Mouse (Mus musculus): ENCODE measurements around the gene 9530003J23Rik. TPM values are rescaled to one million over a fixed set of nuclear protein-coding genes. Genes with fewer than 3 reads are reported as not detected.

9530003J23Rik gene
- polyA plus RNA-seq (2014; fragmentation: Illumina TruSeq; extraction: RNeasy Lipid Tissue Mini Kit (QIAGEN cat#74804); ENCODE audit: low read depth, low replicate concordance) = not detected

GRCm38 (mm10) chr10:117238603-117239002, at the start of gene 9530003J23Rik:
TSS of gene 9530003J23Rik (minus strand) at chr10:117238703.

GRCm38 (mm10) chr10:117282049-117282448, 43.5 kb upstream of the 9530003J23Rik start, which contains the start of gene Lyz2:
TSS of gene Lyz2 (minus strand) at chr10:117282321.

DNA sequence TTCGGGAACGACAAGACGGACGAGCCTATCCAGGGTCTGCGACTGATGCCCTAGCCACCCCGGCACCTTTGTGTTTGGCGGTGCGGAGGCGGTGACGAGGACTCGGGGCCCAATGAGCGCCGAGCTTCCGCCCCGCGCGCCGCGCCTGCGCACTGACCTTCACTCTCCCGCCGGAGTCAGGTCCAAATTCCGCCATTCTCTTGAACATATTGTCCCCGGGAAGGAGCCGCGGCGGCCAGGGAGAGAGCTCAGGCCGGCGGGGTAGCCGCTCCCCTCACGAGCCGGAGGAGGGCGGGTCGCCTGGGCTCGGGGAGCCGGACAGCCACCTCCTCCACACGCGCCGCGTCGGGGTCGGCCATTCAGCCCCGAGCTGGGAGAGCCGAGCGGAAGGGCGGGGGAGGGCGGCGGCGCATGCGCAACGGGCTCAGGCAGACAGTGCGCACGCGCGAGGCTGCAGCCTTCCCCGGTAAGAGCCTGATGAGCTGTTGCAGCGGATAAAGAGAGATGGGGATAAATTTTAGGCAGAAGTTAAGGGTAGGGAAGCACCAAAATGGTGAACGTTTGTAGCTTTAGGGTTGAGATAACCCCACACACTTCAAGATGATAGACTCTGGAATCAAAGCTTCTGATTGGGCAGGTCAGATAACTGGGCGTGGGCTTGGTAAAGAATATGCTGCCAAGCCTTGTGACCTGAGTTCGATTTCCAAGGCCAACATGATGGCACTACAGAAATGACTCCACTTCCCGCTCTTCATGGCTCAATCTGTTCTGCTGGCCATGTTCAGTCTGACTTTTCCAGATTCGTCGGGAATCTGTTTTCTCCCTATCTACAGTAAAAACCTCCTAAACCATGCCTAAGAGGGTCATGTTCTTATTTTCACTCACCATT, 14.2 kb downstream of the 9530003J23Rik start, which contains the start of gene Yeats4:
TSS of gene Yeats4 (minus strand) at position 406 of the 889 bp plus-strand sequence.

Other genes starting within 250 kb of the 9530003J23Rik start
- not detected for gene Lrrc10, start 193.4 kb downstream of the 9530003J23Rik start, polyA plus RNA-seq (2014; fragmentation: Illumina TruSeq; extraction: RNeasy Lipid Tissue Mini Kit (QIAGEN cat#74804); ENCODE audit: low read depth, low replicate concordance)
- gene Cct2, start 174.9 kb downstream of the 9530003J23Rik start, polyA plus RNA-seq (2014; fragmentation: Illumina TruSeq; extraction: RNeasy Lipid Tissue Mini Kit (QIAGEN cat#74804); ENCODE audit: low read depth, low replicate concordance) = 166 TPM
- 18.9 TPM for gene Frs2, start 90.2 kb downstream of the 9530003J23Rik start, polyA plus RNA-seq (2014; fragmentation: Illumina TruSeq; extraction: RNeasy Lipid Tissue Mini Kit (QIAGEN cat#74804); ENCODE audit: low read depth, low replicate concordance)
- gene Yeats4, start 14.2 kb downstream of the 9530003J23Rik start, polyA plus RNA-seq (2014; fragmentation: Illumina TruSeq; extraction: RNeasy Lipid Tissue Mini Kit (QIAGEN cat#74804); ENCODE audit: low read depth, low replicate concordance) = 32.3 TPM
- gene Lyz2, start 43.6 kb upstream of the 9530003J23Rik start, polyA plus RNA-seq (2014; fragmentation: Illumina TruSeq; extraction: RNeasy Lipid Tissue Mini Kit (QIAGEN cat#74804); ENCODE audit: low read depth, low replicate concordance) = 512 TPM
- gene Lyz1, start 54.2 kb upstream of the 9530003J23Rik start, polyA plus RNA-seq (2014; fragmentation: Illumina TruSeq; extraction: RNeasy Lipid Tissue Mini Kit (QIAGEN cat#74804); ENCODE audit: low read depth, low replicate concordance) = 70.8 TPM
- 30.2 TPM for gene Cpsf6, start 141.3 kb upstream of the 9530003J23Rik start, polyA plus RNA-seq (2014; fragmentation: Illumina TruSeq; extraction: RNeasy Lipid Tissue Mini Kit (QIAGEN cat#74804); ENCODE audit: low read depth, low replicate concordance)